Mouse (Mus musculus) spleen, adult 2 months (tissue): ENCODE results near the gene Tasp1. TPM values are rescaled to one million over a fixed set of nuclear protein-coding genes. Genes with fewer than 3 reads are reported as not detected.

ENCODE experiments used
- DNase-seq, 2 experiments: peaks; one replicate each; pipeline versions ENCODE4 v3.0.0 to v3.0.0-alpha.2; 2012 to 2021; ENCODE audit warnings: low spot score in 2 of 2, low read depth in 1 of 2
- H3K27ac ChIP-seq: fragments of 200-500 bp; 2 replicates; pipeline ENCODE4 v1.5.1; 2012; ENCODE audit warnings: low read length, inconsistent platforms; ENCODE audit not compliant: insufficient read depth
- H3K27me3 ChIP-seq: fragments of 200-500 bp; 2 replicates; pipeline ENCODE4 v1.6.1; 2012; ENCODE audit warnings: mild to moderate bottlenecking, moderate library complexity, low read length, inconsistent platforms; ENCODE audit not compliant: control insufficient read depth, insufficient read depth
- H3K36me3 ChIP-seq: fragments of 200-500 bp; 2 replicates; pipeline ENCODE4 v1.6.1; 2012; ENCODE audit warnings: mild to moderate bottlenecking, low read length, inconsistent platforms; ENCODE audit not compliant: control insufficient read depth, insufficient read depth
- H3K4me1 ChIP-seq: fragments of 200-500 bp; 2 replicates; pipeline ENCODE4 v1.6.1; 2011; ENCODE audit warnings: inconsistent platforms; ENCODE audit not compliant: control insufficient read depth, insufficient read depth, insufficient read length
- H3K4me3 ChIP-seq: fragments of 200-500 bp; 2 replicates; pipeline ENCODE4 v1.5.1; 2011; ENCODE audit warnings: mild to moderate bottlenecking, inconsistent platforms; ENCODE audit not compliant: insufficient read depth, insufficient read length; ENCODE audit errors: extremely low read depth
- CTCF ChIP-seq: fragments of 200-500 bp; IDR thresholded peaks from 2 replicates; pipeline ENCODE4 v1.5.1; 2011; ENCODE audit warnings: mild to moderate bottlenecking, inconsistent platforms; ENCODE audit not compliant: insufficient read depth, insufficient read length, insufficient replicate concordance; ENCODE audit errors: extremely low read depth
- POLR2A ChIP-seq: fragments of 200-500 bp; IDR thresholded peaks from 2 replicates; pipeline ENCODE4 v1.6.1; 2011; ENCODE audit warnings: low read depth, low read length, inconsistent platforms
- WGBS: fragments of 180-500 bp; shearing (Covaris S2); methylation state at CpG from one replicate; pipeline ENCODE4 v1.1.7; 2018; 5-methylcytosine and 5-hydroxymethylcytosine counted together
- polyA plus RNA-seq: library from polyadenylated mRNA; depleted of rRNA; stranded (reverse); fragments of >200 nt; gene quantifications from 2 replicates; pipeline ENCODE4 v1.2.3, GENCODE M21; 2012

The Tasp1 gene
- polyA plus RNA-seq, 1 experiment: 2.1 TPM

- Histone ChIP-seq H3K4me1 (no peaks in the 10 kb centered on the region; the same call in 1 of the 2 replicates), H3K36me3 (no peaks in the 10 kb centered on the region), H3K27ac (no peak overlapping the region), H3K4me3 (no peak overlapping the region), H3K27me3 (no peaks in the 10 kb centered on the region; the same call in 1 of the 2 replicates)
- WGBS: 11% methylated on average over 1 of the region's 1 CpGs
- TF ChIP-seq POLR2A: no peak
- no peak for TF ChIP-seq CTCF
- DNase-seq: peak in 1 of 2 experiments; percentile 41
These were observed 225.2 kb downstream of the Tasp1 start for GRCm38 (mm10) chr2:139841359-139841758.

- no peak overlapping the region for H3K4me3 ChIP-seq
- TF ChIP-seq POLR2A: no peak
- TF ChIP-seq CTCF: no peak
- no peak for DNase-seq
- no peaks in the 10 kb centered on the region; the same call in 1 of the 2 replicates for H3K4me1 ChIP-seq
- 74% methylated on average over 5 of the region's 5 CpGs for WGBS
- no peaks in the 10 kb centered on the region; the same call in 1 of the 2 replicates for H3K27me3 ChIP-seq
- no peak overlapping the region for H3K27ac ChIP-seq
- no peaks in the 10 kb centered on the region for H3K36me3 ChIP-seq
These were observed 225.7 kb downstream of the Tasp1 start for GRCm38 (mm10) chr2:139840941-139841340.

- Histone ChIP-seq H3K4me1 (no peaks in the 10 kb centered on the region), H3K27me3 (no peaks in the 10 kb centered on the region), H3K4me3 (no peak overlapping the region), H3K27ac (no peak overlapping the region), H3K36me3 (no peaks in the 10 kb centered on the region)
- WGBS: 86% methylated on average over 8 of the region's 8 CpGs
- TF ChIP-seq POLR2A (no peak), CTCF (no peak)
- no peak for DNase-seq
These were observed 244.8 kb downstream of the Tasp1 start for GRCm38 (mm10) chr2:139821589-139822378.

- Histone ChIP-seq H3K36me3 (no peaks in the 10 kb centered on the region), H3K27me3 (no peaks in the 10 kb centered on the region), H3K4me1 (no peaks in the 10 kb centered on the region), H3K27ac (no peak overlapping the region), H3K4me3 (no peak overlapping the region)
- no peak for DNase-seq
- WGBS: 86% methylated on average over 3 of the region's 3 CpGs
- TF ChIP-seq POLR2A (no peak), CTCF (no peak)
These were observed 249.3 kb downstream of the Tasp1 start for GRCm38 (mm10) chr2:139817275-139817674.

- 85% methylated on average over 6 of the region's 6 CpGs for WGBS
These were observed 258.7 kb downstream of the Tasp1 start for GRCm38 (mm10) chr2:139807887-139808286.

GRCm38 (mm10) chr2:139804041-139804440, 262.6 kb downstream of the Tasp1 start:
- Histone ChIP-seq H3K27me3 (no peaks in the 10 kb centered on the region), H3K4me1 (no peaks in the 10 kb centered on the region), H3K36me3 (no peaks in the 10 kb centered on the region), H3K4me3 (no peak overlapping the region), H3K27ac (no peak overlapping the region)
- no peak for DNase-seq
- WGBS: 87% methylated on average over 7 of the region's 7 CpGs
- TF ChIP-seq POLR2A (no peak), CTCF (no peak)

More at GRCm38 (mm10) chr2:139807887-139808286, 258.7 kb downstream of the Tasp1 start:
- H3K27ac ChIP-seq: no peak overlapping the region
- no peak overlapping the region for H3K4me3 ChIP-seq
- TF ChIP-seq CTCF: no peak
- no peak for TF ChIP-seq POLR2A
- no peaks in the 10 kb centered on the region for H3K27me3 ChIP-seq
- DNase-seq: no peak
- no peaks in the 10 kb centered on the region for H3K4me1 ChIP-seq
- H3K36me3 ChIP-seq: no peaks in the 10 kb centered on the region
